Mouse (Mus musculus): ENCODE results near the gene Accs.
A peak's percentile ranks its signal among the peaks of the same experiment; 100 is the strongest.

- TF ChIP-seq CTCF (IDR thresholded peaks at IDR 0.05) (peak; percentile 59), EP300 (IDR thresholded peaks at IDR 0.05; ENCODE audit: insufficient read depth, low read depth, low read length) (no peak)
These were observed 33.3 kb upstream of the Accs start for GRCm38 (mm10) chr2:93883066-93883465.
